ENCODE assay signal across 16 mouse cellular contexts in the genomic region with DNA sequence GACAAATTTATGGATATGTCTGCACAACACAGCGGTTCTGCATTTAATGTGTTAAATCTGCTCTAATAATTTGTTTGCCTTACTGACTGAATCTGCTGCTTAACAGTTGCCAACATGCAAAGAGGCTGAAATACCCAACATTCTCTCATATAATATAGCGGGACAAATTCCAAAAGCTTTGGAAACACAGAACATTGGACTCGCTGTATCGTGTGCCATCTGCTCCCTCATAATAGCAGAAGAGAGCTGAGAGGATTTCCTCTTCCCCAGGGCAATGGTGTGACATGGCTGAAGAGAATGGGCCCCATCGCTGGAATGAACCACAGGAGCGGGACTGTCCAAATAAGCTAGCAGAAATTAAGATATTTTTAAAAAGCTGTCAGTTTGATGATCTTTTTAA.
DNase-seq lines count a peak whose midpoint lies in the region; ATAC-seq and TF ChIP-seq lines count a peak whose summit lies in the region.
"Had no signal": no experiment of that assay in that cellular context is flagged by ENCODE, and none has a peak within 500 bp of the region (broad histone marks: within the 10 kb centered on the region; RNA-seq: fewer than 3 reads in every experiment).

No protein-coding gene starts in this region.

- no peak overlapping the region for H3K9ac ChIP-seq in embryonic facial prominence, embryonic 14.5 days (ENCODE audit: low read depth, low read length)
- no peak overlapping the region for H3K9ac ChIP-seq in forebrain, postnatal 0 days
- H3K9ac ChIP-seq: limb, embryonic 15.5 days; liver, postnatal 0 days had no signal

- no peak for ATAC-seq in embryonic facial prominence, embryonic 14.5 days (ENCODE audit: low read depth)
- peak; percentile 20; the same call in 1 of the 2 replicates for ATAC-seq in forebrain, postnatal 0 days
- ATAC-seq: activated CD4-positive, CD25-positive, alpha-beta regulatory T cell, adult 4 months; intestine, postnatal 0 days; liver, postnatal 0 days had no signal

- H3K4me1 ChIP-seq in embryonic facial prominence, embryonic 14.5 days (ENCODE audit: control insufficient read depth, insufficient read depth, low read length): no peaks in the 10 kb centered on the region
- no peaks in the 10 kb centered on the region for H3K4me1 ChIP-seq in embryonic facial prominence, embryonic 10.5 days
- no peaks in the 10 kb centered on the region for H3K4me1 ChIP-seq in forebrain, postnatal 0 days (ENCODE audit: insufficient read depth)
- H3K4me1 ChIP-seq: limb, embryonic 15.5 days had no signal

- no peak for TF ChIP-seq CTCF in layer of hippocampus, adult 2 months (conservative IDR thresholded peaks at IDR 0.05)
- no peak for TF ChIP-seq CTCF in brain, embryonic 14.5 days (IDR thresholded peaks at IDR 0.05; ENCODE audit: borderline replicate concordance, extremely low read depth, insufficient read depth, insufficient read length)
- TF ChIP-seq CTCF in forebrain, postnatal 0 days (IDR thresholded peaks at IDR 0.05; ENCODE audit: low read depth): no peak

- no peak overlapping the region for H3K27ac ChIP-seq in embryonic facial prominence, embryonic 14.5 days (replicated peaks; ENCODE audit: low read depth, low read length)
- no peak overlapping the region for H3K27ac ChIP-seq in embryonic facial prominence, embryonic 10.5 days (replicated peaks)
- H3K27ac ChIP-seq in layer of hippocampus, adult 2 months: peak overlapping the region; percentile 72; the same call in 1 of the 2 replicates
- H3K27ac ChIP-seq in forebrain, postnatal 0 days (ENCODE audit: low read depth, low read length): no peak overlapping the region
- H3K27ac ChIP-seq: heart, adult 2 months; limb, embryonic 15.5 days had no signal

- no peaks in the 10 kb centered on the region for H3K36me3 ChIP-seq in embryonic facial prominence, embryonic 14.5 days (ENCODE audit: control insufficient read depth, insufficient read depth, low read length)
- H3K36me3 ChIP-seq in embryonic facial prominence, embryonic 10.5 days (replicated peaks): no peaks in the 10 kb centered on the region
- no peaks in the 10 kb centered on the region for H3K36me3 ChIP-seq in forebrain, postnatal 0 days (ENCODE audit: insufficient read depth)
- H3K36me3 ChIP-seq: limb, embryonic 15.5 days had no signal

- H3K27me3 ChIP-seq in embryonic facial prominence, embryonic 14.5 days (replicated peaks; ENCODE audit: control insufficient read depth, insufficient read depth, low read length): no peaks in the 10 kb centered on the region
- H3K27me3 ChIP-seq in embryonic facial prominence, embryonic 10.5 days (replicated peaks; ENCODE audit: low read depth, poor library complexity, severe bottlenecking): no peaks in the 10 kb centered on the region
- no peaks in the 10 kb centered on the region for H3K27me3 ChIP-seq in forebrain, postnatal 0 days (ENCODE audit: insufficient read depth, low read length)
- H3K27me3 ChIP-seq: limb, embryonic 15.5 days had no signal

- H3K9me3 ChIP-seq in embryonic facial prominence, embryonic 14.5 days (ENCODE audit: control insufficient read depth, low read length): no peaks in the 10 kb centered on the region
- no peaks in the 10 kb centered on the region for H3K9me3 ChIP-seq in embryonic facial prominence, embryonic 10.5 days
- no peaks in the 10 kb centered on the region for H3K9me3 ChIP-seq in forebrain, postnatal 0 days (ENCODE audit: low read length)
- H3K9me3 ChIP-seq: limb, embryonic 15.5 days had no signal

- H3K4me3 ChIP-seq in embryonic facial prominence, embryonic 14.5 days (ENCODE audit: low read depth, low read length): no peak overlapping the region
- H3K4me3 ChIP-seq in embryonic facial prominence, embryonic 10.5 days: no peak overlapping the region
- H3K4me3 ChIP-seq in layer of hippocampus, adult 2 months: no peak overlapping the region
- no peak overlapping the region for H3K4me3 ChIP-seq in forebrain, postnatal 0 days (ENCODE audit: low read depth, low read length)
- H3K4me3 ChIP-seq: heart, adult 2 months; limb, embryonic 15.5 days had no signal

- WGBS in embryonic facial prominence, embryonic 14.5 days: 77% methylated on average over 6 of the region's 6 CpGs
- WGBS in embryonic facial prominence, embryonic 10.5 days: 88% methylated on average over 6 of the region's 6 CpGs
- WGBS in forebrain, postnatal 0 days: 44% methylated on average over 6 of the region's 6 CpGs

- H3K4me2 ChIP-seq in embryonic facial prominence, embryonic 14.5 days (ENCODE audit: low read depth, low read length): no peak overlapping the region
- no peak overlapping the region for H3K4me2 ChIP-seq in forebrain, postnatal 0 days (ENCODE audit: low read depth)
- H3K4me2 ChIP-seq: limb, embryonic 15.5 days had no signal

- DNase-seq in embryonic facial prominence, embryonic 14.5 days (ENCODE audit: low spot score): peak; percentile 13
- DNase-seq in embryonic facial prominence, embryonic 10.5 days (ENCODE audit: low spot score): no peak
- peak; percentile 12 to 27 for DNase-seq in layer of hippocampus, adult 2 months (ENCODE audit: low spot score in 2 of 2)
- no peak for DNase-seq in layer of hippocampus, postnatal 25 days (ENCODE audit: extremely low spot score in 1 of 2, low spot score in 1 of 2)
- peak; percentile 73 for DNase-seq in brain, embryonic 14.5 days (ENCODE audit: low read depth)
- peak; percentile 17 for DNase-seq in forebrain, postnatal 0 days
- DNase-seq in heart, postnatal 4 days: no peak
- no peak for DNase-seq in kidney, adult 18-20 months
- DNase-seq: heart, adult 2 months; heart, postnatal 14 days; kidney, postnatal 14 days; liver, postnatal 0 days; thymus, adult 2 months had no signal

- TF ChIP-seq POLR2A in brain, embryonic 14.5 days (IDR thresholded peaks at IDR 0.05; ENCODE audit: borderline replicate concordance, extremely low read depth, insufficient read depth, insufficient read length, poor library complexity, severe bottlenecking): no peak

Comparison
In these comparisons a context has a peak if more than half of its experiments do, and no peak if none do; other contexts are left out.
1. DNase-seq: peak in embryonic facial prominence, embryonic 14.5 days (single experiment), layer of hippocampus, adult 2 months (2 of 2), brain, embryonic 14.5 days (single experiment) and forebrain, postnatal 0 days (single experiment); none in embryonic facial prominence, embryonic 10.5 days (single experiment), layer of hippocampus, postnatal 25 days (0 of 2), heart, postnatal 4 days (single experiment) and kidney, adult 18-20 months (single experiment).